Mouse (Mus musculus) spleen, postnatal 10 days (tissue): Measurements from ENCODE around the gene 9530003J23Rik.
"Not testable (repeated sequence)": the region's sequence is repeated elsewhere in the genome, so short reads cannot be mapped to it uniquely, and the experiment has no call there.

Experiments
- DNase-seq, 2 experiments: peaks; one replicate each; pipeline ENCODE4 v3.0.0; 2021 to 2022; ENCODE audit warnings: low spot score in 2 of 2

Gene 9530003J23Rik

GRCm38 (mm10) chr10:117226002-117226401 lies 12.5 kb downstream of the 9530003J23Rik start:
- DNase-seq, result no peak

GRCm38 (mm10) chr10:117225094-117225493 lies 13.4 kb downstream of the 9530003J23Rik start:
- DNase-seq, result no peak

DNA sequence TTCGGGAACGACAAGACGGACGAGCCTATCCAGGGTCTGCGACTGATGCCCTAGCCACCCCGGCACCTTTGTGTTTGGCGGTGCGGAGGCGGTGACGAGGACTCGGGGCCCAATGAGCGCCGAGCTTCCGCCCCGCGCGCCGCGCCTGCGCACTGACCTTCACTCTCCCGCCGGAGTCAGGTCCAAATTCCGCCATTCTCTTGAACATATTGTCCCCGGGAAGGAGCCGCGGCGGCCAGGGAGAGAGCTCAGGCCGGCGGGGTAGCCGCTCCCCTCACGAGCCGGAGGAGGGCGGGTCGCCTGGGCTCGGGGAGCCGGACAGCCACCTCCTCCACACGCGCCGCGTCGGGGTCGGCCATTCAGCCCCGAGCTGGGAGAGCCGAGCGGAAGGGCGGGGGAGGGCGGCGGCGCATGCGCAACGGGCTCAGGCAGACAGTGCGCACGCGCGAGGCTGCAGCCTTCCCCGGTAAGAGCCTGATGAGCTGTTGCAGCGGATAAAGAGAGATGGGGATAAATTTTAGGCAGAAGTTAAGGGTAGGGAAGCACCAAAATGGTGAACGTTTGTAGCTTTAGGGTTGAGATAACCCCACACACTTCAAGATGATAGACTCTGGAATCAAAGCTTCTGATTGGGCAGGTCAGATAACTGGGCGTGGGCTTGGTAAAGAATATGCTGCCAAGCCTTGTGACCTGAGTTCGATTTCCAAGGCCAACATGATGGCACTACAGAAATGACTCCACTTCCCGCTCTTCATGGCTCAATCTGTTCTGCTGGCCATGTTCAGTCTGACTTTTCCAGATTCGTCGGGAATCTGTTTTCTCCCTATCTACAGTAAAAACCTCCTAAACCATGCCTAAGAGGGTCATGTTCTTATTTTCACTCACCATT lies 14.2 kb downstream of the 9530003J23Rik start, which contains the start of gene Yeats4:
Gene Yeats4 (minus strand): TSS at position 406 of the 889 bp plus-strand sequence.
- DNase-seq, result peak; percentile 97 to 98

DNA sequence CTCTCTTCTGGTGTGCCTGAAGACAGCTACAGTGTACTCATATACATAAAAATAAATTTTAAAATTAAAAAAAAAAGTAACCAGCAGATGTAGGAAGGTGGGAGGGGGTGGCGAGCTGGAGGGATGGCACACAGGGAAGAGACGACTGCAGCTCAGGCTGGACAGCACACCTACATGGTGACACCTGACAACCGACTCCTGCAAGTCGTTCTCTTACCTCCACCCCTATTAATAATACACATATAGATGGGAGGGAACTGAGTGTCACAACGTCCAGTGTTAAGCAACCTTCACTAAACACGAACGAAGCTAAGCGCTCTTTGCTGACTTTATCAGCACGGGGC lies 14.8 kb downstream of the 9530003J23Rik start:
- DNase-seq, result no peak

- DNase-seq, result no peak
Measured at GRCm38 (mm10) chr10:117222821-117223220, 15.7 kb downstream of the 9530003J23Rik start.

DNA sequence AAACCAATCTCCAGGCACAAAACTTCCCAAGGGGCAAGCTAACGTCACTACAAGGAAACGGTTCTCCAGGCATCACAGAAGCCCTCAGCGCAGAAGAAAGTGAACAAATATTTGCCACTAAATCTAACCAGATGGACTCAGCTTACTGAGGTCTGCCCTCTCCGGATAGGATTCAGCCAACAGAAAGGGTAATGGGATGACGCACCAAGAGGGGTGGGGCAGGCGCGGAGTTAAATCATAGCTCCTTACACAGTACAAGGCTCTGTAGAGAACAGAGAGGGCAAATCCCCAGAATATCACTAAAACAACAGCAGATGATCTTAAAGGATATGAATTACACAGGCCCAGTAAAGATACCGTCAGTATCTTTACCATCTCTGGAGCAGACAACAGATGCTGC lies 20.2 kb downstream of the 9530003J23Rik start:
- no peak for DNase-seq

DNA sequence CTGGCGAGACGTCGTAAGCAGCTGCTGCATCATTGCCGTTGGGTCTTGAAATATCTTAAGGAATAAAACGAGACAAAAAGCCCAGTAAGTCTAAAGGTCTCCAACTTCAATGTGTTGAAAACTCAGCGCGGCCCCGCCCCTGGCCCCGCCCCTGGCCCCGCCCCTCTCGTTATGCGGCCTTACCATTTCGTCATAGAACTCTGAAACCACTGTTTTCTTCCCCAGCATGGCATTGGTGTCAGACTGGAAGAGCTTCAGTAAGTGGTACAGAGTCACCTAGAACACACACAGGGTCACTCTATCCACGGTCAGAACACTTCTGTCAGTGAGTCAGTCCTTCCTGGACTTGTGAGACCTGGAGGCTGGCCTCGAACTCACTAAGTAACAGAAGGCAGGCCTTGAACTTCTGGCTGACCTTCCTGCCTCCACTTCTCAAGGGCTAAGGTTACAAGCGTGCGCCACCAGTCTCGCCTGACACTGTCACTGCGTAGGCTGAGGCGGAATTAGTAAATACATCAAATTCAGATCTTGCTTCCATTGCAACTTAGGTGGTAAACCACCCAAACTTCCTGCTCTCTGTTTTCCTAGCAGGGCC lies 21.2 kb downstream of the 9530003J23Rik start:
- DNase-seq, result no peak

DNA sequence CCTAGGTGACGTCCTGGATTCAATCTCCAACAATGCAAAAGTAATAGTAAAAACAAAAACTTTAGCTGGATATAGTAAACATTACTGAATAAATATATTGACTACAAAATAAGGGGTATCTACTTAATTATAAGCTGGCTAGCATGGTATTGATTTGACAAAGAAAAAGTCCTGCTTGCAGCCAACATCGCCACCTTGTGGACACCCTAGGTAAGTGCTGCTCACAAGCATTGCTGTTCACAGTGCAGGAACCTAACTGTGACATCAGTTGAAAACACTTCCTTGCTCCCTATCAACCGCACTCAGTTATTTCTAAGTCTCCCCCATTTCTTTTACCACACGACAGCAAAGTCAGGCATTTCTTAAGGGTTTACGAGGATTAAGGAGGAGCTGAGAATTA lies 21.7 kb downstream of the 9530003J23Rik start:
- DNase-seq, result peak; percentile 48 to 81

DNA sequence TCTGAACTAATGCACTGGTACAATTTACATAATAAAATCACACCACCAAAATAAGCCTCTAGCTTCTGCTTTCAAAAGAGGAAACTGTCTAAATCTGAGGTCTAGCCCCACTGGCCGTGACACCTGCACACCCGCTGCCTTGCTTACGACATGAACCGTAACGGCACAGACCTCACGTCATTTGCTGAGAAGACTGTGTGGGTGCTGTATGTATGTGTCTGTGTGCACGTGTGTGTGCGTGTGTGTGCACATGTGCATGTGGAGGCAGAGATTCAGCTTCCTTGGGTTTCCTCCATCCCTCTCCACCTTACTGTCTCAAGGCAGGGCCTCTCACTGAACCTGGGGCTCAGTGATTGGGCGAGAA lies 22.4 kb downstream of the 9530003J23Rik start:
- DNase-seq, result peak in 1 of 2 experiments; percentile 68

- DNase-seq, result peak in 1 of 2 experiments; percentile 65
Measured at GRCm38 (mm10) chr10:117215409-117216131, 22.9 kb downstream of the 9530003J23Rik start.

- DNase-seq, result no peak
Measured at GRCm38 (mm10) chr10:117211023-117211422, 27.5 kb downstream of the 9530003J23Rik start.

DNA sequence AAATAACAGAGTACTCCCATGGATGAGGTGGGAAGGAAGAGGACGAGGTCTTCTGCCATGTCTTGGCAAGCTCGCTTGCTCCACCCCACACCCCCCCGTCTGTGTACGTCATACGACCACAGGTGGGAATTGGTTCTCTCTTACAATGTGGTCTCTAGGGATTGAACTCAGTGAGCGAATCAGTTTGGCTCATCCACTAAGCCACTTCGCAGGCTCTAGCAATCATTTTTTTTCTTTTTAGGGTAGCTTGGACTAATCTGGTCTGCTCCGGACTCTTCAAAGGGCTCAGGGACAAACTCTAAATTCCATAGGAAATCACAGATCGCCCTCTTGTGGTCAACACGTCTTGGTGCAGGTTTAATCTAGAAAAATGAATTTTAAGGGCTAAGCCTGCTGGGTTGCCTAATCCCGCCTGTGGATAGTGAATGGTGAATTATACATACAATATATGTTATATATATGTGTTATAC lies 29.0 kb downstream of the 9530003J23Rik start:
- DNase-seq, result peak in 1 of 2 experiments; percentile 56

DNA sequence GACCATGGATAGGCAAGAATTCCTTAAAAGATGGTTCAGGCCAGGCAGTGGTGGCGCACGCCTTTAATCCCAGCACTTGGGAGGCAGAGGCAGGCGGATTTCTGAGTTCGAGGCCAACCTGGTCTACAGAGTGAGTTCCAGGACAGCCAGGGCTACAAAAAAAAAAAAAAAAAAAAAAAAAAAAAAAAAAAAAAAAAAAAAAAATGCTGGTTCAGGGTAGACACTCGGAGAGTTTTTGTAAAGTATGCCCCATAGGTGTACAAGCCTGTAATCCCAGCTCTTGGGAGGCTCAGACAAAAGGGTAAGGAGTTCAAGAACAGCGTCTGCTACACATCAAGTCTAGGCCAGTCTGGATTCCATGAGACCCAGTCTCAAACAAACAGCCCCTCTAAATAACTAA lies 29.7 kb downstream of the 9530003J23Rik start:
- not testable (repeated sequence) for DNase-seq

DNA sequence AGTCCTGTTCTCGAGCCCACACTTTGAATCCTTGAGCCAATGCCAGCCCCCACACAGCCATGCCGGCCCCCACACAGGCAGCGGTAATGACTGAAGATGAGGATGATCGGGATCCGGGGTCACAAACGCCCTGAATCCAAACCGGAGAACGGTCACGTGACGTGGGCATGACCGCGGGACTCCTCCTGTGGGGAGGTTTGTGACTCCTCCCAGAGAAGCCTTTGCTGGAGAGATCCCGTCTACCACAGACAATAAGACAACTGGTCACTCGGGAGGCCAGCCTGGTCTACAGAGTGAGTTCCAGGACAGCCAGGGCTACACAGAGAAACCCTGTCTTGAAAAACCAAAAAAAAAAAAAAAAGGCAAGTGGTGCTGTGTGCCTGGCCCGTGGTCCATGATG lies 30.3 kb downstream of the 9530003J23Rik start:
- DNase-seq, result no peak

- no peak for DNase-seq
Measured at GRCm38 (mm10) chr10:117206070-117206469, 32.4 kb downstream of the 9530003J23Rik start.

GRCm38 (mm10) chr10:117203558-117203981 lies 34.9 kb downstream of the 9530003J23Rik start:
- DNase-seq, result no peak

DNA sequence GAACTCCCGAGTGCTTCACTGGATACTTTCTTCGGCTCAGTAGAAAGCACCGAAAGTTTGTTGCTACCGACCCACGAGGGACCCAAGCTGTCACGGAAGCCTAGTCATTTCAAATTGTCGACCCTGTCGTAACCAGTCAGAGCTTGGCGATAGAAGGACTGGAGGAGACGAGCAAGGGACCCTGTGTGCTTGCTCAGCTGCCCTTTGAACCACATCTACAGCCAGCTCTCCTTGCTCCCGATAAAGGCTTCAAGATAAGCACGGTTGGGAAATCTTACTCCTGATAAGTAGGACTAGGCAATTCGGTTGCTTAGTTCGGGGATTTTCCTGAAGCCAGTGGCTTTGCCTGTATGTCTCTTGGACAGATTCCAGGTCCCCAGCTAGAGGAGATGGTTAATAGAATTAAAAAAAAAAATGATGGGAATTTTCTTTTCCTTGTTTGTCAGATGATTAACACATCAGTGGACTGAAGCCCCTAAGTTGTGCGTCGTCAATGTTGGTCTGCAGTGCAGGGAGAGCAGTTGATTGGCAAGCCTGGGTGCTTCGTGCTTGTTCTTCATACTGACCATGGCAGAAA lies 35.4 kb downstream of the 9530003J23Rik start:
- no peak for DNase-seq

- DNase-seq, result no peak
Measured at GRCm38 (mm10) chr10:117199701-117200100, 38.8 kb downstream of the 9530003J23Rik start.

GRCm38 (mm10) chr10:117196696-117197095 lies 41.8 kb downstream of the 9530003J23Rik start:
- no peak for DNase-seq

DNA sequence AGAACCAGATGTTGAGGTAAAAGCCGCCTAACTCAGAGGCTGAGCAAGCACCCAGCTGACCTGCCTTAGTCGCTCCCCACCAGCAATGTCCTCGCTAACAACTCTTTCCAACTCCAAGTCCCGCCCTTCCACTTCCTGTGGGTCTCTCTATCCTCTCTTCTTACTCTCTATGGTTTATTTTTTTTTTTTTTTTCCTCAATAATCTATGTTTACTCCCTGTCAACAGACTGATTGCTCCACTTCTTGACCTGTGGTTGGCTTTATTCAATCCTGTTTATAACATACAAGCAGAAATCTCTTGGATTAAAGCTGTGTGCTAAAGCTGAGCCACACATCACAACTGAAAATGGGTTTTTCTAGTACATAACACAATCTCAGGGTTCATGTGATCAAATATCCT lies 42.8 kb downstream of the 9530003J23Rik start:
- no peak for DNase-seq

DNA sequence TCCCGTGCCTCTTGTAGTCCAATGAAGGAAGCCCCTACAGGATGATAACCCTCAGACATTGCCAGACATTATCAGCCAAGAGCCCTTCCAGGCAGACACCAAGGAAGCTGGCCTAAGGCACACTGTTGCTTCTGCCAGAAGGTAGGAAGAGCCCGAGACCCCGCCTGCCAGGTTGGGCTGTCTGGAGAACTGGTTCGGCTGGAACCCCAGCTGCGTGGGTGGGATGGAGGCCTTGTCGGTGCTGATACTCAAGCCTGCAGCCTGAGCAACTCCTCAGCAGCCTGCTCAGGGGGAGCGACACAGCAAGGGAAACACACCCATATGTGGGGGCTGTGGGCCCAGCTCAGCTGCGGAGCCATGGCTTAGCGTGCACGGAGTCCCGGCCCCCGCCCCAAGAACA lies 43.5 kb downstream of the 9530003J23Rik start:
- no peak for DNase-seq

GRCm38 (mm10) chr10:117193364-117193763 lies 45.1 kb downstream of the 9530003J23Rik start:
- DNase-seq, result no peak
